In genomic region chr1:130099227-130099626, GRCm38 (mm10) we compare ENCODE assay signal across 21 mouse cellular contexts.
"Had no signal": no experiment of that assay in that cellular context is flagged by ENCODE, and none has a peak within 500 bp of the region (broad histone marks: within the 10 kb centered on the region; RNA-seq: fewer than 3 reads in every experiment).

No protein-coding gene starts in this region.

- H3K9me3 ChIP-seq: limb, embryonic 12.5 days; limb, embryonic 15.5 days; megakaryocyte, embryonic 14.5 days; midbrain, embryonic 10.5 days; midbrain, embryonic 13.5 days; neural tube, embryonic 13.5 days had no signal

- DNase-seq: kidney, adult 18-20 months; kidney, adult 9 months; kidney, postnatal 14 days; kidney, postnatal 4 days; left cerebral cortex, postnatal 4 days; liver, postnatal 0 days; retina, postnatal 1 day; right cerebral cortex, postnatal 25 days; thymus, postnatal 25 days had no signal

- H3K27ac ChIP-seq: limb, embryonic 12.5 days; limb, embryonic 15.5 days; liver, embryonic 14.5 days; midbrain, embryonic 10.5 days; midbrain, embryonic 13.5 days; neural tube, embryonic 13.5 days; stomach, postnatal 0 days had no signal

- ATAC-seq: intestine, embryonic 16.5 days; liver, postnatal 0 days; midbrain, embryonic 13.5 days; midbrain, embryonic 16.5 days had no signal

- H3K27me3 ChIP-seq: limb, embryonic 12.5 days; limb, embryonic 15.5 days; megakaryocyte, embryonic 14.5 days; midbrain, embryonic 13.5 days; neural tube, embryonic 13.5 days had no signal

- H3K36me3 ChIP-seq: limb, embryonic 12.5 days; limb, embryonic 15.5 days; midbrain, embryonic 10.5 days; midbrain, embryonic 13.5 days; neural tube, embryonic 13.5 days had no signal

- H3K4me2 ChIP-seq: limb, embryonic 12.5 days; limb, embryonic 15.5 days; liver, embryonic 11.5 days; midbrain, embryonic 13.5 days; neural tube, embryonic 13.5 days had no signal

- H3K4me3 ChIP-seq: limb, embryonic 12.5 days; limb, embryonic 15.5 days; megakaryocyte, embryonic 14.5 days; midbrain, embryonic 10.5 days; midbrain, embryonic 13.5 days; myocyte; neural tube, embryonic 13.5 days had no signal

- H3K9ac ChIP-seq: limb, embryonic 12.5 days; limb, embryonic 15.5 days; liver, embryonic 14.5 days; liver, postnatal 0 days; midbrain, embryonic 13.5 days; neural tube, embryonic 13.5 days had no signal

- H3K4me1 ChIP-seq: limb, embryonic 12.5 days; limb, embryonic 15.5 days; megakaryocyte, embryonic 14.5 days; midbrain, embryonic 10.5 days; midbrain, embryonic 13.5 days; neural tube, embryonic 13.5 days had no signal
